Mouse (Mus musculus) spleen, adult 2 months (tissue): ENCODE data around the gene Eif2d. TPM values are rescaled to one million over a fixed set of nuclear protein-coding genes. Genes with fewer than 3 reads are reported as not detected.

ENCODE experiments used
- DNase-seq, 2 experiments: peaks; one replicate each; pipeline versions ENCODE4 v3.0.0 to v3.0.0-alpha.2; 2012 to 2021; ENCODE audit warnings: low spot score in 2 of 2, low read depth in 1 of 2
- H3K27ac ChIP-seq: fragments of 200-500 bp; 2 replicates; pipeline ENCODE4 v1.5.1; 2012; ENCODE audit warnings: low read length, inconsistent platforms; ENCODE audit not compliant: insufficient read depth
- H3K27me3 ChIP-seq: fragments of 200-500 bp; 2 replicates; pipeline ENCODE4 v1.6.1; 2012; ENCODE audit warnings: mild to moderate bottlenecking, moderate library complexity, low read length, inconsistent platforms; ENCODE audit not compliant: control insufficient read depth, insufficient read depth
- H3K36me3 ChIP-seq: fragments of 200-500 bp; 2 replicates; pipeline ENCODE4 v1.6.1; 2012; ENCODE audit warnings: mild to moderate bottlenecking, low read length, inconsistent platforms; ENCODE audit not compliant: control insufficient read depth, insufficient read depth
- H3K4me1 ChIP-seq: fragments of 200-500 bp; 2 replicates; pipeline ENCODE4 v1.6.1; 2011; ENCODE audit warnings: inconsistent platforms; ENCODE audit not compliant: control insufficient read depth, insufficient read depth, insufficient read length
- H3K4me3 ChIP-seq: fragments of 200-500 bp; 2 replicates; pipeline ENCODE4 v1.5.1; 2011; ENCODE audit warnings: mild to moderate bottlenecking, inconsistent platforms; ENCODE audit not compliant: insufficient read depth, insufficient read length; ENCODE audit errors: extremely low read depth
- CTCF ChIP-seq: fragments of 200-500 bp; IDR thresholded peaks from 2 replicates; pipeline ENCODE4 v1.5.1; 2011; ENCODE audit warnings: mild to moderate bottlenecking, inconsistent platforms; ENCODE audit not compliant: insufficient read depth, insufficient read length, insufficient replicate concordance; ENCODE audit errors: extremely low read depth
- POLR2A ChIP-seq: fragments of 200-500 bp; IDR thresholded peaks from 2 replicates; pipeline ENCODE4 v1.6.1; 2011; ENCODE audit warnings: low read depth, low read length, inconsistent platforms
- WGBS: fragments of 180-500 bp; shearing (Covaris S2); methylation state at CpG from one replicate; pipeline ENCODE4 v1.1.7; 2018; 5-methylcytosine and 5-hydroxymethylcytosine counted together
- polyA plus RNA-seq: library from polyadenylated mRNA; depleted of rRNA; stranded (reverse); fragments of >200 nt; gene quantifications from 2 replicates; pipeline ENCODE4 v1.2.3, GENCODE M21; 2012

The Eif2d gene
- polyA plus RNA-seq, 1 experiment, result 17.4 TPM

DNA sequence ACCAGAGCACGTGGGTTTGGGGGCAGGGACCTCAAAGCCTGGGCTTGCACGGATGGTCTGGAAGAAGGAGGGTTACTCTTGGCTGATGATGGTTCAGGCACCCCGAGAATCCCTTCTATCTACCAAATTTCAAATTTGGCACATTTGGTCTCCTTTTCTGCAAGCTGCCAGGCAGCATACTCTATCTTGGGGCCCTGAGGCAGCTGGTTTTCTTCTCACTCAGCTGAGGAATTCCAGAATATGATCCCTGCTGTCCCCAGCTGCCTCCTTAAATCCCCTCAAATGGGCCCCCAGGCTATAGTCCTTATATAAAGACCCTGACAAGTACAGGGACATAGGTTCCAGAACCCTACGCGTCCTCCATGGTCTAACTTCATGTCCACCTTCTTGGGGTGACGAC is 60.4 kb downstream of the Eif2d start:
- H3K27me3 ChIP-seq, result no peaks in the 10 kb centered on the region; the same call in 1 of the 2 replicates
- 75% methylated on average over 6 of the region's 6 CpGs for whole genome bisulfite sequencing
- no peaks in the 10 kb centered on the region for H3K36me3 ChIP-seq

DNA sequence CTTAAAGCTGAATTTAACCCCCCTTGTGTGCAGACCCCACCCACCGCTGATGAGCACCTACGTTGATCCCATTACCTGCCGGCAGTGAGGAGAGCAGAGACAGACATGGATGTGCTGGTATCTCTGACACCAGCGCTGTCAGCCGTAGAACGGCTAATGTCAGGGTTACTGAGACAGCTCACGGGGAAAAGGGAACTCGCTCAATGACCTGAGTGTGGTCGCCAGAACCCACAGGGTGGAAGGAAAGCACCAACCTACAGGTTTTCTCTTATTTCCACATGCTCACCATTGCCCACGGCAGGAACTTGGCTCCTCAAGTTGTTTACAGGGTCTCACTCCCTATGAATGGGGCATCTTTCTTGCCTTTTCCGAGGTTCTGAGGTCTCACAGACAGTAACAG is 66.0 kb downstream of the Eif2d start:
- Histone ChIP-seq H3K36me3 (no peaks in the 10 kb centered on the region), H3K27me3 (no peaks in the 10 kb centered on the region), H3K4me3 (no peak overlapping the region), H3K27ac (no peak overlapping the region), H3K4me1 (no peaks in the 10 kb centered on the region; the same call in 1 of the 2 replicates)
- DNase-seq, result no peak
- no peak for TF ChIP-seq CTCF
- no peak for TF ChIP-seq POLR2A
- WGBS, result 34% methylated on average over 11 of the region's 11 CpGs

More for the DNA sequence above, 60.4 kb downstream of the Eif2d start:
- Histone ChIP-seq H3K4me1 (no peaks in the 10 kb centered on the region; the same call in 1 of the 2 replicates), H3K27ac (no peak overlapping the region), H3K4me3 (no peak overlapping the region)
- no peak for DNase-seq
- no peak for TF ChIP-seq POLR2A
- TF ChIP-seq CTCF, result no peak

- no peaks in the 10 kb centered on the region for H3K27me3 ChIP-seq
- WGBS, result 90% methylated on average over 13 of the region's 13 CpGs
Measured at GRCm38 (mm10) chr1:131221822-131222590, 69.0 kb downstream of the Eif2d start.

DNA sequence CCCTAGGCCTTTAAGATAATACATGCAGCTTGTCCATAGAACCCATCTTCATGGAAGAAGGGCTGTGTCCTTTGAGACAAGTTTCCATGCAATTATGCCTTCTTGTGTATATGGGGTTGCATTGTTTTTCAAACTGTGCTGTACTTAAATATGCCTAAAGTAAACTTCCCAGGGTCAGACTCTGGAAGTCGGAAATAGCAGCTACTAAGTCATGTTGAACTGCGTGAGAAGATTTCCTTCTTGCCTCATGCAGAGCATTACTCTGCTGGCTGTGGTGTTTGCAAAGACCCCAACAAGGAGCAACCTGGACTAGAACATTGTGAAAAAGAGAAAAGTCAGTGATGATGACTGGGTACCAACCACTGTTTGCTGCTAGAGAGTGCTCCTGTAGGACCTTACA is 70.4 kb downstream of the Eif2d start:
- Histone ChIP-seq H3K4me1 (no peaks in the 10 kb centered on the region), H3K4me3 (no peak overlapping the region), H3K36me3 (no peaks in the 10 kb centered on the region), H3K27me3 (no peaks in the 10 kb centered on the region), H3K27ac (no peak overlapping the region)
- TF ChIP-seq POLR2A (no peak), CTCF (no peak)
- no peak for DNase-seq
- WGBS, result 94% methylated on average over 2 of the region's 2 CpGs

More at GRCm38 (mm10) chr1:131221822-131222590, 69.0 kb downstream of the Eif2d start:
- TF ChIP-seq POLR2A (no peak), CTCF (no peak)
- Histone ChIP-seq H3K4me3 (no peak overlapping the region), H3K36me3 (no peaks in the 10 kb centered on the region), H3K27ac (no peak overlapping the region), H3K4me1 (no peaks in the 10 kb centered on the region)
- no peak for DNase-seq

DNA sequence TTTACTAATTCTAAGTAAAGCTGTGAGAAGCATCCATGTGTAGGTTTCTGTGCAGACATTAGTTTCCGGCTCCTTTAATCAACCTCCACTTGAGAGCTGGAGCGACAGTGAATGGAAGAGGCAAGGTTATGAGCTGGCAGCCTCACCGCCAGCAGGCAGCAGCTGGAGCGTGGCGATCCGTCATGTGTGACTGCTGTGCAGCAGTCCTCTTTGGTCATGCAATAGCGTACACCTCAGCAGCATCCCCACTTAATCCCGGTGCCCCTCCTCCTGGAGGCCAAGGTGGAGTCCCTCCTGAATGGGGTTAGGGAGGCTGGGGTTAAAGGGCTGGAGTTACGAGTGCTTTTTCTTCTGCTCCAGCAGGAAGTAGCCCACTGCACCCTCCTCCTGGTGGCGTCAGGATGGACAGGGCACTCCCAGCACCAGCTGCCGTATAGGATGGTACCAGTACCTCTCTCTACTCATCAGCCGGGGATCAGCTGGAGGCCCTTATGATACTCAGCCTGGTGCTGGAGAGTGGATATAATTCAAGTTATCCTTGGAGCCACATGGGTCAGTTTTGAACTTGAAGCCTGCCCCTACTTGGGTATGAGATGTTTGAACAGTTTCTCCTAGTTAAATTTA is 72.0 kb downstream of the Eif2d start:
- no peaks in the 10 kb centered on the region for H3K27me3 ChIP-seq
- no peak for DNase-seq

GRCm38 (mm10) chr1:131228225-131228624 is 75.2 kb downstream of the Eif2d start:
- WGBS, result 71% methylated on average over 7 of the region's 7 CpGs
- Histone ChIP-seq H3K4me3 (no peak overlapping the region), H3K27ac (no peak overlapping the region), H3K4me1 (no peaks in the 10 kb centered on the region), H3K36me3 (no peaks in the 10 kb centered on the region), H3K27me3 (no peaks in the 10 kb centered on the region)
- DNase-seq, result no peak
- no peak for TF ChIP-seq CTCF
- TF ChIP-seq POLR2A, result no peak

More for the DNA sequence above, 72.0 kb downstream of the Eif2d start:
- no peak for TF ChIP-seq CTCF
- TF ChIP-seq POLR2A, result no peak
- Histone ChIP-seq H3K4me3 (no peak overlapping the region), H3K36me3 (no peaks in the 10 kb centered on the region), H3K27ac (no peak overlapping the region), H3K4me1 (no peaks in the 10 kb centered on the region)
- WGBS, result 60% methylated on average over 12 of the region's 12 CpGs

GRCm38 (mm10) chr1:131228659-131229058 is 75.7 kb downstream of the Eif2d start:
- WGBS, result 68% methylated on average over 5 of the region's 5 CpGs
- H3K36me3 ChIP-seq, result no peaks in the 10 kb centered on the region
- no peak for TF ChIP-seq POLR2A
- TF ChIP-seq CTCF, result no peak
- no peak for DNase-seq
- no peaks in the 10 kb centered on the region for H3K27me3 ChIP-seq
- H3K27ac ChIP-seq, result no peak overlapping the region
- H3K4me3 ChIP-seq, result no peak overlapping the region
- H3K4me1 ChIP-seq, result no peaks in the 10 kb centered on the region
